Comparison of ENCODE assay signal across 10 mouse cellular contexts in the genomic region with DNA sequence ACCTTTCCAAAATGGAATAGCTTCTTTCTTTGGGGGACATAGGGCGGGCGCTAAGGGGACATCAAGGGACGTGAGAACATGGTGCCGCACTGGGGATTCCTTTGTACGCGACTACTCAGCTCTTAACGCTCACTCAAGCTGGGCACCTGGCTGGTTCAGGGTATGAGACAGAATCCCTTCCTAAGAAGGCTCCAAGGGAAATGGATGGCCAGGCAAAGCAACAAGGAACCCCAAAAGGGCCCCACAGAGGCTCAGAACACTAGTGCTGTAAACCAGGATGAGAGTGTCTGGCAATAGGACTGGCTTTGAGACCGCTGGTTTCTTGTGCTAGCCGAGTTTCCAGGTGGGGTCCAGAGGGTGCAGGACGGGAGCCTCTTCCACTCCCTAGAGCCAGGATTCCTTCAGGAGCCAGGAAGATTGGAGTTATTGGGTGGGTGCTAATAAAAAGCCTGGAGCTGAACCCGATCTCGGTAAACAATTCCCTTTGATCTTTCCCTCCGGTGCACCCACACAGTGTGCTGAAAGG. TPM values are rescaled to one million over a fixed set of nuclear protein-coding genes. Genes with fewer than 3 reads are reported as not detected.
DNase-seq lines count a peak whose midpoint lies in the region; ATAC-seq and TF ChIP-seq lines count a peak whose summit lies in the region.
"Had no signal": no experiment of that assay in that cellular context is flagged by ENCODE, and none has a peak within 500 bp of the region (broad histone marks: within the 10 kb centered on the region; RNA-seq: fewer than 3 reads in every experiment).

No protein-coding gene starts in this region.

- 28% methylated on average over 13 of the region's 13 CpGs for WGBS in heart, embryonic 15.5 days
- WGBS in hindbrain, embryonic 12.5 days = 17% methylated on average over 13 of the region's 13 CpGs
- 24% methylated on average over 13 of the region's 13 CpGs for WGBS in midbrain, embryonic 12.5 days
- 59% methylated on average over 13 of the region's 13 CpGs for WGBS in thymus, adult 2 months

- ATAC-seq in heart, embryonic 15.5 days (replicated peaks; ENCODE audit: insufficient number of reproducible peaks, insufficient read depth, low FRiP score, low read depth) = no peak
- 0 out of 2 replicates have a peak, but pooled peaks have one; percentile 39 for ATAC-seq in hindbrain, embryonic 12.5 days (ENCODE audit: low FRiP score)
- no peak for ATAC-seq in midbrain, embryonic 12.5 days (ENCODE audit: low FRiP score, low read depth)
- ATAC-seq in granulocyte monocyte progenitor cell, adult 5-6 weeks (replicated peaks; ENCODE audit: poor library complexity, severe bottlenecking) = no peak
- ATAC-seq in erythroid progenitor cell, adult 5-6 weeks (replicated peaks; ENCODE audit: low FRiP score, poor library complexity, severe bottlenecking) = no peak

- TF ChIP-seq CTCF in thymus, adult 2 months (IDR thresholded peaks at IDR 0.05; ENCODE audit: borderline replicate concordance, control insufficient read depth, extremely low read depth, insufficient read depth, low read length, poor library complexity) = no peak

- H3K9me3 ChIP-seq in heart, embryonic 15.5 days (replicated peaks) = no peaks in the 10 kb centered on the region
- H3K9me3 ChIP-seq in hindbrain, embryonic 12.5 days (replicated peaks) = no peaks in the 10 kb centered on the region
- no peaks in the 10 kb centered on the region for H3K9me3 ChIP-seq in midbrain, embryonic 12.5 days

- no peak overlapping the region for H3K27ac ChIP-seq in heart, embryonic 15.5 days
- no peak overlapping the region for H3K27ac ChIP-seq in brown adipose tissue, adult 24 weeks (replicated peaks; ENCODE audit: low read depth, low read length)
- H3K27ac ChIP-seq in hindbrain, embryonic 12.5 days = no peak overlapping the region
- no peak overlapping the region for H3K27ac ChIP-seq in midbrain, embryonic 12.5 days (replicated peaks)
- H3K27ac ChIP-seq in thymus, adult 2 months (ENCODE audit: control insufficient read depth, insufficient read depth, low read length) = no peak overlapping the region

- peaks cover 13% of the 10 kb centered on the region for H3K4me1 ChIP-seq in heart, embryonic 15.5 days (replicated peaks)
- 0 out of 2 replicates have a peak, but pooled peaks cover 4% of the 10 kb centered on the region for H3K4me1 ChIP-seq in brown adipose tissue, adult 24 weeks (ENCODE audit: control insufficient read depth, insufficient read depth, insufficient read length, low read length)
- H3K4me1 ChIP-seq in hindbrain, embryonic 12.5 days = peaks cover 10% of the 10 kb centered on the region
- H3K4me1 ChIP-seq in midbrain, embryonic 12.5 days = peaks cover 7% of the 10 kb centered on the region; the same call in 1 of the 2 replicates
- H3K4me1 ChIP-seq in thymus, adult 2 months (replicated peaks; ENCODE audit: control insufficient read depth, insufficient read depth, low read length) = peaks cover 5% of the 10 kb centered on the region

- H3K9ac ChIP-seq in heart, embryonic 15.5 days = peak overlapping the region; percentile 51
- peak overlapping the region; percentile 56 for H3K9ac ChIP-seq in hindbrain, embryonic 12.5 days
- H3K9ac ChIP-seq in midbrain, embryonic 12.5 days (replicated peaks) = peak overlapping the region; percentile 56

- peak overlapping the region; percentile 89 for H3K4me2 ChIP-seq in heart, embryonic 15.5 days
- H3K4me2 ChIP-seq in hindbrain, embryonic 12.5 days (replicated peaks) = peak overlapping the region; percentile 74
- H3K4me2 ChIP-seq in midbrain, embryonic 12.5 days (replicated peaks) = peak overlapping the region; percentile 74

- H3K27me3 ChIP-seq in heart, embryonic 15.5 days = peaks cover 21% of the 10 kb centered on the region
- H3K27me3 ChIP-seq in hindbrain, embryonic 12.5 days = no peaks in the 10 kb centered on the region
- peaks cover 36% of the 10 kb centered on the region for H3K27me3 ChIP-seq in midbrain, embryonic 12.5 days
- no peaks in the 10 kb centered on the region for H3K27me3 ChIP-seq in thymus, adult 2 months (ENCODE audit: control insufficient read depth, insufficient read depth, low read length)

- peak overlapping the region; percentile 52 for H3K4me3 ChIP-seq in heart, embryonic 15.5 days
- peak overlapping the region; percentile 42; the same call in 1 of the 2 replicates for H3K4me3 ChIP-seq in brown adipose tissue, adult 24 weeks (ENCODE audit: insufficient read depth, low read depth, low read length)
- H3K4me3 ChIP-seq in hindbrain, embryonic 12.5 days = peak overlapping the region; percentile 41
- peak overlapping the region; percentile 47 for H3K4me3 ChIP-seq in midbrain, embryonic 12.5 days
- no peak overlapping the region for H3K4me3 ChIP-seq in thymus, adult 2 months (ENCODE audit: control insufficient read depth, insufficient read depth, low read length)

- H3K36me3 ChIP-seq in heart, embryonic 15.5 days = no peaks in the 10 kb centered on the region
- no peaks in the 10 kb centered on the region for H3K36me3 ChIP-seq in hindbrain, embryonic 12.5 days
- no peaks in the 10 kb centered on the region for H3K36me3 ChIP-seq in midbrain, embryonic 12.5 days
- no peaks in the 10 kb centered on the region for H3K36me3 ChIP-seq in thymus, adult 2 months (ENCODE audit: control insufficient read depth, insufficient read depth, low read length)

- DNase-seq in heart, postnatal 4 days = no peak
- DNase-seq in thymus, adult 2 months = no peak

- no peak for TF ChIP-seq POLR2A in thymus, adult 2 months (IDR thresholded peaks at IDR 0.05; ENCODE audit: control insufficient read depth, extremely low read depth, insufficient read depth, low read length, poor library complexity)

RNA-seq across cellular contexts. Expression of a gene that starts 2.1 kb away (rescaled TPM):
- 3.9 and 29.5 TPM in 2 replicates for polyA plus RNA-seq in heart, embryonic 15.5 days (2015; fragmentation: Nextera tagmentation; extraction: Ambion mirVana)
- under 1 TPM; 0.45 to 0.61 TPM for total RNA-seq in heart, postnatal 4 days (2021)
- polyA plus RNA-seq in brown adipose tissue, adult 24 weeks (2012; ENCODE audit: insufficient read depth, insufficient read length, missing spikeins) = 6.7 TPM in 1 of 2 replicates, not detected in the other
- 1.7 and 1.8 TPM in 2 replicates for polyA plus RNA-seq in hindbrain, embryonic 12.5 days (2016; fragmentation: Nextera tagmentation; extraction: Ambion mirVana)
- 1.3 and 6.7 TPM in 2 replicates for polyA plus RNA-seq in midbrain, embryonic 12.5 days (2016; fragmentation: Nextera tagmentation; extraction: Ambion mirVana)
- 3.3 and 13.1 TPM in 2 replicates for polyA plus RNA-seq in thymus, adult 2 months (2012; rRNA removed)
- not detected in 2 replicates for total RNA-seq in granulocyte monocyte progenitor cell, adult 5-6 weeks (2014; fragmentation: Nextera tagmentation)
- total RNA-seq in granulocyte monocyte progenitor cell, adult 5-6 weeks (2017) = not detected in 2 replicates
- not detected in 2 replicates for total RNA-seq in erythroid progenitor cell, adult 5-6 weeks (2015; ENCODE audit: low replicate concordance)
- total RNA-seq in erythroid progenitor cell, adult 5-6 weeks (2017; ENCODE audit: low replicate concordance) = not detected in 2 replicates
- polyA plus RNA-seq: Patski had no signal

RNA-seq across cellular contexts. Expression of a gene that starts 4.9 kb away (rescaled TPM):
- polyA plus RNA-seq in heart, embryonic 15.5 days (2015; fragmentation: Nextera tagmentation; extraction: Ambion mirVana) = 0.36 TPM in 1 of 2 replicates, not detected in the other
- total RNA-seq in heart, postnatal 4 days (2021) = not detected
- polyA plus RNA-seq in brown adipose tissue, adult 24 weeks (2012; ENCODE audit: insufficient read depth, insufficient read length, missing spikeins) = 7.4 and 8.2 TPM in 2 replicates
- not detected in 2 replicates for polyA plus RNA-seq in hindbrain, embryonic 12.5 days (2016; fragmentation: Nextera tagmentation; extraction: Ambion mirVana)
- polyA plus RNA-seq in midbrain, embryonic 12.5 days (2016; fragmentation: Nextera tagmentation; extraction: Ambion mirVana) = not detected in 2 replicates
- 6.5 and 22.7 TPM in 2 replicates for polyA plus RNA-seq in thymus, adult 2 months (2012; rRNA removed)
- not detected in 2 replicates for total RNA-seq in granulocyte monocyte progenitor cell, adult 5-6 weeks (2014; fragmentation: Nextera tagmentation)
- not detected in 2 replicates for total RNA-seq in granulocyte monocyte progenitor cell, adult 5-6 weeks (2017)
- not detected in 2 replicates for total RNA-seq in erythroid progenitor cell, adult 5-6 weeks (2015; ENCODE audit: low replicate concordance)
- total RNA-seq in erythroid progenitor cell, adult 5-6 weeks (2017; ENCODE audit: low replicate concordance) = not detected in 2 replicates
- polyA plus RNA-seq: Patski had no signal

RNA-seq across cellular contexts. Expression of a gene that starts 10.0 kb away (rescaled TPM):
- 0.13 TPM in 1 of 2 replicates, not detected in the other for polyA plus RNA-seq in heart, embryonic 15.5 days (2015; fragmentation: Nextera tagmentation; extraction: Ambion mirVana)
- total RNA-seq in heart, postnatal 4 days (2021) = not detected
- polyA plus RNA-seq in brown adipose tissue, adult 24 weeks (2012; ENCODE audit: insufficient read depth, insufficient read length, missing spikeins) = 1.7 TPM in 1 of 2 replicates, not detected in the other
- polyA plus RNA-seq in hindbrain, embryonic 12.5 days (2016; fragmentation: Nextera tagmentation; extraction: Ambion mirVana) = not detected in 2 replicates
- 0.94 TPM in 1 of 2 replicates, not detected in the other for polyA plus RNA-seq in midbrain, embryonic 12.5 days (2016; fragmentation: Nextera tagmentation; extraction: Ambion mirVana)
- 6.9 and 8.2 TPM in 2 replicates for polyA plus RNA-seq in thymus, adult 2 months (2012; rRNA removed)
- total RNA-seq in granulocyte monocyte progenitor cell, adult 5-6 weeks (2014; fragmentation: Nextera tagmentation) = not detected in 2 replicates
- total RNA-seq in granulocyte monocyte progenitor cell, adult 5-6 weeks (2017) = not detected in 2 replicates
- not detected in 2 replicates for total RNA-seq in erythroid progenitor cell, adult 5-6 weeks (2015; ENCODE audit: low replicate concordance)
- total RNA-seq in erythroid progenitor cell, adult 5-6 weeks (2017; ENCODE audit: low replicate concordance) = not detected in 2 replicates
- polyA plus RNA-seq: gonadal fat pad, adult 2 months; Patski had no signal

RNA-seq across cellular contexts. Expression of a gene that starts 37.9 kb away (rescaled TPM):
- not detected in 2 replicates for polyA plus RNA-seq in heart, embryonic 15.5 days (2015; fragmentation: Nextera tagmentation; extraction: Ambion mirVana)
- not detected for total RNA-seq in heart, postnatal 4 days (2021)
- 1.7 TPM in 1 of 2 replicates, not detected in the other for polyA plus RNA-seq in brown adipose tissue, adult 24 weeks (2012; ENCODE audit: insufficient read depth, insufficient read length, missing spikeins)
- polyA plus RNA-seq in hindbrain, embryonic 12.5 days (2016; fragmentation: Nextera tagmentation; extraction: Ambion mirVana) = 0.19 TPM in 1 of 2 replicates, not detected in the other
- polyA plus RNA-seq in midbrain, embryonic 12.5 days (2016; fragmentation: Nextera tagmentation; extraction: Ambion mirVana) = not detected in 2 replicates
- polyA plus RNA-seq in thymus, adult 2 months (2012; rRNA removed) = 0.09 and 3.4 TPM in 2 replicates
- total RNA-seq in granulocyte monocyte progenitor cell, adult 5-6 weeks (2014; fragmentation: Nextera tagmentation) = not detected in 2 replicates
- total RNA-seq in granulocyte monocyte progenitor cell, adult 5-6 weeks (2017) = not detected in 2 replicates
- not detected in 2 replicates for total RNA-seq in erythroid progenitor cell, adult 5-6 weeks (2015; ENCODE audit: low replicate concordance)
- not detected in 2 replicates for total RNA-seq in erythroid progenitor cell, adult 5-6 weeks (2017; ENCODE audit: low replicate concordance)
- polyA plus RNA-seq: Patski had no signal

RNA-seq across cellular contexts. Expression of a gene that starts 42.4 kb away (rescaled TPM):
- polyA plus RNA-seq in heart, embryonic 15.5 days (2015; fragmentation: Nextera tagmentation; extraction: Ambion mirVana) = 32.8 and 39.6 TPM in 2 replicates
- 10 to 100 TPM; 19.3 to 23.5 TPM for total RNA-seq in heart, postnatal 4 days (2021)
- 17.0 and 18.9 TPM in 2 replicates for polyA plus RNA-seq in brown adipose tissue, adult 24 weeks (2012; ENCODE audit: insufficient read depth, insufficient read length, missing spikeins)
- polyA plus RNA-seq in hindbrain, embryonic 12.5 days (2016; fragmentation: Nextera tagmentation; extraction: Ambion mirVana) = 55.0 and 59.8 TPM in 2 replicates
- 58.3 and 63.2 TPM in 2 replicates for polyA plus RNA-seq in midbrain, embryonic 12.5 days (2016; fragmentation: Nextera tagmentation; extraction: Ambion mirVana)
- polyA plus RNA-seq in thymus, adult 2 months (2012; rRNA removed) = 25.9 and 28.7 TPM in 2 replicates
- 28.1 and 50.4 TPM in 2 replicates for total RNA-seq in granulocyte monocyte progenitor cell, adult 5-6 weeks (2014; fragmentation: Nextera tagmentation)
- total RNA-seq in granulocyte monocyte progenitor cell, adult 5-6 weeks (2017) = 36.1 and 42.8 TPM in 2 replicates
- total RNA-seq in erythroid progenitor cell, adult 5-6 weeks (2015; ENCODE audit: low replicate concordance) = 5.4 and 9.6 TPM in 2 replicates
- 5.9 and 6.3 TPM in 2 replicates for total RNA-seq in erythroid progenitor cell, adult 5-6 weeks (2017; ENCODE audit: low replicate concordance)
